Mouse (Mus musculus): ENCODE data around the gene Ankrd54.

- TF ChIP-seq HCFC1 (IDR thresholded peaks at IDR 0.05; ENCODE audit: borderline replicate concordance, insufficient read depth, low read length) (no peak), CHD2 (IDR thresholded peaks at IDR 0.05; ENCODE audit: low read depth, low read length) (no peak)
These were observed 36.0 kb downstream of the Ankrd54 start for GRCm38 (mm10) chr15:79026511-79027290.
